Mouse (Mus musculus): ENCODE data around the gene Ppp1r13b. TPM values are rescaled to one million over a fixed set of nuclear protein-coding genes. Genes with fewer than 3 reads are reported as not detected.
A peak's percentile ranks its signal among the peaks of the same experiment; 100 is the strongest.

Gene Ppp1r13b
- polyA plus RNA-seq, 1 experiment from 2014 or later: 18.3 TPM

- DNase-seq (ENCODE audit: low spot score): no peak
These were observed 25.1 kb downstream of the Ppp1r13b start for GRCm38 (mm10) chr12:111882852-111883251.

GRCm38 (mm10) chr12:111882022-111882421 is 25.9 kb downstream of the Ppp1r13b start:
- DNase-seq (ENCODE audit: low spot score): no peak

GRCm38 (mm10) chr12:111878213-111878612 is 29.7 kb downstream of the Ppp1r13b start:
- peak; percentile 84 for DNase-seq (ENCODE audit: low spot score)

- no peak for DNase-seq (ENCODE audit: low spot score)
These were observed 32.4 kb downstream of the Ppp1r13b start for GRCm38 (mm10) chr12:111875499-111875898.

- no peak for DNase-seq (ENCODE audit: low spot score)
These were observed 33.2 kb downstream of the Ppp1r13b start for GRCm38 (mm10) chr12:111874601-111875140.

- peak; percentile 65 for DNase-seq (ENCODE audit: low spot score)
These were observed 35.8 kb downstream of the Ppp1r13b start for GRCm38 (mm10) chr12:111872079-111872478.

- no peak for DNase-seq (ENCODE audit: low spot score)
These were observed 37.1 kb downstream of the Ppp1r13b start for GRCm38 (mm10) chr12:111870811-111871210.

- no peak for DNase-seq (ENCODE audit: low spot score)
These were observed 38.1 kb downstream of the Ppp1r13b start for GRCm38 (mm10) chr12:111869806-111870205.

GRCm38 (mm10) chr12:111864206-111864824 is 43.6 kb downstream of the Ppp1r13b start:
- DNase-seq (ENCODE audit: low spot score): no peak

GRCm38 (mm10) chr12:111855448-111855847 is 52.5 kb downstream of the Ppp1r13b start:
- no peak for DNase-seq (ENCODE audit: low spot score)

GRCm38 (mm10) chr12:111853546-111853945 is 54.4 kb downstream of the Ppp1r13b start:
- no peak for DNase-seq (ENCODE audit: low spot score)

- peak; percentile 86 for DNase-seq (ENCODE audit: low spot score)
These were observed 54.9 kb downstream of the Ppp1r13b start for GRCm38 (mm10) chr12:111853011-111853436.

- peak; percentile 77 for DNase-seq (ENCODE audit: low spot score)
These were observed 56.2 kb downstream of the Ppp1r13b start for GRCm38 (mm10) chr12:111851745-111852144.

- DNase-seq (ENCODE audit: low spot score): peak; percentile 20
These were observed 56.7 kb downstream of the Ppp1r13b start for GRCm38 (mm10) chr12:111851235-111851634.

- no peak for DNase-seq (ENCODE audit: low spot score)
These were observed 59.6 kb downstream of the Ppp1r13b start for GRCm38 (mm10) chr12:111848300-111848798.

GRCm38 (mm10) chr12:111846815-111847214 is 61.1 kb downstream of the Ppp1r13b start:
- DNase-seq (ENCODE audit: low spot score): no peak

- DNase-seq (ENCODE audit: low spot score): no peak
These were observed 62.0 kb downstream of the Ppp1r13b start for GRCm38 (mm10) chr12:111845953-111846352.

- DNase-seq (ENCODE audit: low spot score): peak; percentile 30
These were observed 64.4 kb downstream of the Ppp1r13b start for GRCm38 (mm10) chr12:111843470-111843869.

- peak; percentile 13 for DNase-seq (ENCODE audit: low spot score)
These were observed 65.1 kb downstream of the Ppp1r13b start for GRCm38 (mm10) chr12:111842565-111843433.

- no peak for DNase-seq (ENCODE audit: low spot score)
These were observed 74.5 kb downstream of the Ppp1r13b start for GRCm38 (mm10) chr12:111833457-111833856.

GRCm38 (mm10) chr12:111832643-111833042 is 75.3 kb downstream of the Ppp1r13b start:
- no peak for DNase-seq (ENCODE audit: low spot score)

- DNase-seq (ENCODE audit: low spot score): no peak
These were observed 77.5 kb downstream of the Ppp1r13b start for GRCm38 (mm10) chr12:111830375-111830774.

Data from thymus, postnatal 0 days (tissue).